Mouse (Mus musculus): ENCODE results near the gene Ppm1g. TPM values are rescaled to one million over a fixed set of nuclear protein-coding genes. Genes with fewer than 3 reads are reported as not detected.

Gene Ppm1g
- polyA plus RNA-seq, 2 experiments, result 98.8 to 118 TPM

- peak; percentile 79; the same call in 1 of the 2 replicates for TF ChIP-seq POLR2A (IDR thresholded peaks at IDR 0.05; ENCODE audit: borderline replicate concordance, extremely low read depth, insufficient read depth, insufficient read length)
- no peaks in the 10 kb centered on the region for H3K27me3 ChIP-seq (ENCODE audit: control insufficient read depth, insufficient read depth, low read length)
- H3K4me1 ChIP-seq (ENCODE audit: control insufficient read depth, insufficient read depth, low read length), result peaks cover 5% of the 10 kb centered on the region; the same call in 1 of the 2 replicates
- peak within 1 kb of the TSS; percentile 53 for H3K9ac ChIP-seq (ENCODE audit: low read depth, low read length, severe bottlenecking)
- peaks cover 35% of the 10 kb centered on the region for H3K36me3 ChIP-seq (ENCODE audit: control insufficient read depth, insufficient read depth, low read length)
- peak within 1 kb of the TSS; percentile 67 for H3K27ac ChIP-seq (replicated peaks; ENCODE audit: low read depth, low read length)
- 2% methylated on average over 19 of the region's 19 CpGs for WGBS
- ATAC-seq (ENCODE audit: low FRiP score, low read depth) (peak; percentile 94), DNase-seq (ENCODE audit: low spot score) (peak; percentile 86)
- H3K9me3 ChIP-seq (ENCODE audit: control insufficient read depth, low read length), result no peaks in the 10 kb centered on the region
- peak within 1 kb of the TSS; percentile 51 for H3K4me3 ChIP-seq (replicated peaks; ENCODE audit: low read length)
- H3K4me2 ChIP-seq (replicated peaks; ENCODE audit: low read depth, low read length, severe bottlenecking), result peak within 1 kb of the TSS; percentile 60
Measured at GRCm38 (mm10) chr5:31154152-31154553, 66.3 kb downstream of the Ppm1g start, which contains the start of gene Mpv17. Mpv17 (minus strand) TSS chr5:31154251.

- Histone ChIP-seq H3K9ac (ENCODE audit: low read depth, low read length, severe bottlenecking) (peak overlapping the region; percentile 53), H3K4me2 (replicated peaks; ENCODE audit: low read depth, low read length, severe bottlenecking) (peak overlapping the region; percentile 60), H3K27ac (replicated peaks; ENCODE audit: low read depth, low read length) (no peak overlapping the region), H3K9me3 (ENCODE audit: control insufficient read depth, low read length) (no peaks in the 10 kb centered on the region), H3K4me1 (ENCODE audit: control insufficient read depth, insufficient read depth, low read length) (peaks cover 5% of the 10 kb centered on the region; the same call in 1 of the 2 replicates), H3K36me3 (ENCODE audit: control insufficient read depth, insufficient read depth, low read length) (peaks cover 30% of the 10 kb centered on the region), H3K4me3 (replicated peaks; ENCODE audit: low read length) (peak overlapping the region; percentile 51), H3K27me3 (ENCODE audit: control insufficient read depth, insufficient read depth, low read length) (no peaks in the 10 kb centered on the region)
- ATAC-seq (ENCODE audit: low FRiP score, low read depth) (no peak), DNase-seq (ENCODE audit: low spot score) (no peak)
- TF ChIP-seq POLR2A (IDR thresholded peaks at IDR 0.05; ENCODE audit: borderline replicate concordance, extremely low read depth, insufficient read depth, insufficient read length), result no peak
- 46% methylated on average over 6 of the region's 6 CpGs for WGBS
Measured at GRCm38 (mm10) chr5:31153516-31154151, 66.9 kb downstream of the Ppm1g start.

Other genes starting within 250 kb of the Ppm1g start
- 134 and 151 TPM in 2 replicates for gene Atraid, start 172.4 kb downstream of the Ppm1g start, polyA plus RNA-seq (2012; rRNA removed)
- 190 and 200 TPM in 2 replicates for gene Atraid, start 172.4 kb downstream of the Ppm1g start, polyA plus RNA-seq (2014; fragmentation: Nextera tagmentation; extraction: Ambion mirVana)
- 25.3 and 33.9 TPM in 2 replicates for gene Slc5a6, start 171.8 kb downstream of the Ppm1g start, polyA plus RNA-seq (2012; rRNA removed)
- gene Slc5a6, start 171.8 kb downstream of the Ppm1g start, polyA plus RNA-seq (2014; fragmentation: Nextera tagmentation; extraction: Ambion mirVana), result 11.0 and 11.4 TPM in 2 replicates
- 49.1 and 62.5 TPM in 2 replicates for gene Cad, start 165.9 kb downstream of the Ppm1g start, polyA plus RNA-seq (2012; rRNA removed)
- 28.3 and 29.4 TPM in 2 replicates for gene Cad, start 165.9 kb downstream of the Ppm1g start, polyA plus RNA-seq (2014; fragmentation: Nextera tagmentation; extraction: Ambion mirVana)
- not detected in 2 replicates for gene Dnajc5g, start 114.4 kb downstream of the Ppm1g start, polyA plus RNA-seq (2012; rRNA removed)
- not detected in 2 replicates for gene Dnajc5g, start 114.4 kb downstream of the Ppm1g start, polyA plus RNA-seq (2014; fragmentation: Nextera tagmentation; extraction: Ambion mirVana)
- 0.82 and 0.86 TPM in 2 replicates for gene Slc30a3, start 112.5 kb downstream of the Ppm1g start, polyA plus RNA-seq (2012; rRNA removed)
- 0.53 and 0.91 TPM in 2 replicates for gene Slc30a3, start 112.5 kb downstream of the Ppm1g start, polyA plus RNA-seq (2014; fragmentation: Nextera tagmentation; extraction: Ambion mirVana)
- 8.1 and 8.7 TPM in 2 replicates for gene Trim54, start 104.0 kb downstream of the Ppm1g start, polyA plus RNA-seq (2012; rRNA removed)
- 4.9 and 6.2 TPM in 2 replicates for gene Trim54, start 104.0 kb downstream of the Ppm1g start, polyA plus RNA-seq (2014; fragmentation: Nextera tagmentation; extraction: Ambion mirVana)
- 0.16 TPM in 1 of 2 replicates, not detected in the other for gene Ucn, start 81.9 kb downstream of the Ppm1g start, polyA plus RNA-seq (2012; rRNA removed)
- 0.46 TPM in 1 of 2 replicates, not detected in the other for gene Ucn, start 81.9 kb downstream of the Ppm1g start, polyA plus RNA-seq (2014; fragmentation: Nextera tagmentation; extraction: Ambion mirVana)
- gene Mpv17, start 66.4 kb downstream of the Ppm1g start, polyA plus RNA-seq (2012; rRNA removed), result 78.5 and 103 TPM in 2 replicates
- 49.4 and 61.8 TPM in 2 replicates for gene Mpv17, start 66.4 kb downstream of the Ppm1g start, polyA plus RNA-seq (2014; fragmentation: Nextera tagmentation; extraction: Ambion mirVana)
- 3.9 and 4.3 TPM in 2 replicates for gene Gm29609, start 40.8 kb downstream of the Ppm1g start, polyA plus RNA-seq (2012; rRNA removed)
- gene Gm29609, start 40.8 kb downstream of the Ppm1g start, polyA plus RNA-seq (2014; fragmentation: Nextera tagmentation; extraction: Ambion mirVana), result 0.70 and 0.96 TPM in 2 replicates
- gene Gtf3c2, start 40.5 kb downstream of the Ppm1g start, polyA plus RNA-seq (2012; rRNA removed), result 130 and 143 TPM in 2 replicates
- 47.1 and 66.2 TPM in 2 replicates for gene Gtf3c2, start 40.5 kb downstream of the Ppm1g start, polyA plus RNA-seq (2014; fragmentation: Nextera tagmentation; extraction: Ambion mirVana)
- gene Snx17, start 27.5 kb downstream of the Ppm1g start, polyA plus RNA-seq (2012; rRNA removed), result 108 and 120 TPM in 2 replicates
- 139 and 144 TPM in 2 replicates for gene Snx17, start 27.5 kb downstream of the Ppm1g start, polyA plus RNA-seq (2014; fragmentation: Nextera tagmentation; extraction: Ambion mirVana)
- 46.9 and 49.3 TPM in 2 replicates for gene Eif2b4, start 27.3 kb downstream of the Ppm1g start, polyA plus RNA-seq (2012; rRNA removed)
- 67.5 and 68.5 TPM in 2 replicates for gene Eif2b4, start 27.3 kb downstream of the Ppm1g start, polyA plus RNA-seq (2014; fragmentation: Nextera tagmentation; extraction: Ambion mirVana)
- gene Zfp513, start 18.4 kb downstream of the Ppm1g start, polyA plus RNA-seq (2012; rRNA removed), result 58.8 and 77.1 TPM in 2 replicates
- 6.8 and 8.0 TPM in 2 replicates for gene Zfp513, start 18.4 kb downstream of the Ppm1g start, polyA plus RNA-seq (2014; fragmentation: Nextera tagmentation; extraction: Ambion mirVana)
- gene Nrbp1, start 20.2 kb upstream of the Ppm1g start, polyA plus RNA-seq (2012; rRNA removed), result 161 and 181 TPM in 2 replicates
- gene Nrbp1, start 20.2 kb upstream of the Ppm1g start, polyA plus RNA-seq (2014; fragmentation: Nextera tagmentation; extraction: Ambion mirVana), result 157 and 166 TPM in 2 replicates
- gene Gm9970, start 20.5 kb upstream of the Ppm1g start, polyA plus RNA-seq (2012; rRNA removed), result 0.15 TPM in 1 of 2 replicates, not detected in the other
- gene Gm9970, start 20.5 kb upstream of the Ppm1g start, polyA plus RNA-seq (2014; fragmentation: Nextera tagmentation; extraction: Ambion mirVana), result 0.40 TPM in 1 of 2 replicates, not detected in the other
- 25.2 and 31.4 TPM in 2 replicates for gene Krtcap3, start 31.0 kb upstream of the Ppm1g start, polyA plus RNA-seq (2012; rRNA removed)
- gene Krtcap3, start 31.0 kb upstream of the Ppm1g start, polyA plus RNA-seq (2014; fragmentation: Nextera tagmentation; extraction: Ambion mirVana), result 10.2 and 16.4 TPM in 2 replicates
- gene Ift172, start 70.4 kb upstream of the Ppm1g start, polyA plus RNA-seq (2012; rRNA removed), result 53.3 and 64.2 TPM in 2 replicates
- gene Ift172, start 70.4 kb upstream of the Ppm1g start, polyA plus RNA-seq (2014; fragmentation: Nextera tagmentation; extraction: Ambion mirVana), result 41.6 and 46.1 TPM in 2 replicates
- gene Fndc4, start 75.4 kb upstream of the Ppm1g start, polyA plus RNA-seq (2012; rRNA removed), result 174 and 211 TPM in 2 replicates
- 93.9 and 101 TPM in 2 replicates for gene Fndc4, start 75.4 kb upstream of the Ppm1g start, polyA plus RNA-seq (2014; fragmentation: Nextera tagmentation; extraction: Ambion mirVana)
- 0.47 and 1.2 TPM in 2 replicates for gene Gckr, start 76.8 kb upstream of the Ppm1g start, polyA plus RNA-seq (2012; rRNA removed)
- 0.36 TPM in 1 of 2 replicates, not detected in the other for gene Gckr, start 76.8 kb upstream of the Ppm1g start, polyA plus RNA-seq (2014; fragmentation: Nextera tagmentation; extraction: Ambion mirVana)
- gene Zfp512, start 231.7 kb upstream of the Ppm1g start, polyA plus RNA-seq (2012; rRNA removed), result 40.9 and 41.5 TPM in 2 replicates
- gene Zfp512, start 231.7 kb upstream of the Ppm1g start, polyA plus RNA-seq (2014; fragmentation: Nextera tagmentation; extraction: Ambion mirVana), result 38.1 and 47.1 TPM in 2 replicates

Data from limb, embryonic 14.5 days (tissue).